8 mouse cellular contexts compared by ENCODE assay signal in the genomic region with DNA sequence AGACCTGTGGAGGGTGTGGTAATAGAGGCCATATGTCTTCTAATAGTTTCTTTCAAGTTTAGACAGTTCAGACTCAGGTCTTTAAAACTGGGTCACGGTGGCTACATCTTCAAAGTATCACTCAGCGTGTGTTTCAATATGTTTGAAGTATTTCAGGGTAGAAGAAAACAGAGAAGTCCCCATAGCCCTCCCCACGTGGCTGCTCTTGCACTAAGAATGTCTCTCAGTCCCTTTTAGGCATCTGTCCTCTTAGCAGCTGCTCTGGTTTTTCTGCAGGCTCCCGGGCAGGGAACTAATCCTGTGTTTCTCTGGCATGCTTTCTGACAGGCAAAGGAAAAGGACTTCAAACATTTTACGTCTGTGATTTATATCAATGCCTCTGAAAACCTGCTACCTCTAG. TPM values are rescaled to one million over a fixed set of nuclear protein-coding genes. Genes with fewer than 3 reads are reported as not detected.
"Had no signal": no experiment of that assay in that cellular context is flagged by ENCODE, and none has a peak within 500 bp of the region (broad histone marks: within the 10 kb centered on the region; RNA-seq: fewer than 3 reads in every experiment).

No protein-coding gene starts in this region.

- ATAC-seq: liver, embryonic 12.5 days had no signal

- H3K9me3 ChIP-seq: limb, embryonic 15.5 days; liver, embryonic 12.5 days; midbrain, embryonic 10.5 days; midbrain, embryonic 15.5 days; neural tube, embryonic 13.5 days had no signal

- H3K27ac ChIP-seq: kidney, postnatal 0 days; limb, embryonic 15.5 days; liver, embryonic 12.5 days; midbrain, embryonic 10.5 days; midbrain, embryonic 15.5 days; neural tube, embryonic 13.5 days had no signal

- H3K9ac ChIP-seq: limb, embryonic 15.5 days; liver, embryonic 12.5 days; lung, embryonic 14.5 days; midbrain, embryonic 15.5 days; neural tube, embryonic 13.5 days had no signal

- H3K27me3 ChIP-seq: limb, embryonic 15.5 days; midbrain, embryonic 15.5 days; neural tube, embryonic 13.5 days had no signal

- H3K4me1 ChIP-seq: limb, embryonic 15.5 days; liver, embryonic 12.5 days had no signal

- H3K4me3 ChIP-seq: limb, embryonic 15.5 days; liver, embryonic 12.5 days; midbrain, embryonic 10.5 days; midbrain, embryonic 15.5 days; neural tube, embryonic 13.5 days had no signal

- H3K4me2 ChIP-seq: limb, embryonic 15.5 days; liver, embryonic 12.5 days; lung, embryonic 14.5 days; midbrain, embryonic 15.5 days; neural tube, embryonic 13.5 days had no signal

- H3K36me3 ChIP-seq: limb, embryonic 15.5 days; liver, embryonic 12.5 days; midbrain, embryonic 10.5 days; midbrain, embryonic 15.5 days; neural tube, embryonic 13.5 days had no signal

RNA-seq across cellular contexts. Expression of a gene that starts 17.0 kb away (rescaled TPM):
- polyA plus RNA-seq: liver, embryonic 12.5 days; liver, embryonic 16.5 days had no signal
